Mouse (Mus musculus): ENCODE results near the gene Blvrb. TPM values are rescaled to one million over a fixed set of nuclear protein-coding genes. Genes with fewer than 3 reads are reported as not detected.

Blvrb gene
- polyA plus RNA-seq, 1 experiment from 2014 or later, result 23.7 TPM

Other genes with a start within 250 kb of the Blvrb start
- 5.7 and 5.9 TPM in 2 replicates for gene Itpkc, start 219.3 kb upstream of the Blvrb start, polyA plus RNA-seq (2015; fragmentation: Nextera tagmentation; extraction: Ambion mirVana)
- 21.8 and 23.9 TPM in 2 replicates for gene Coq8b, start 215.0 kb upstream of the Blvrb start, polyA plus RNA-seq (2015; fragmentation: Nextera tagmentation; extraction: Ambion mirVana)
- 54.4 and 59.5 TPM in 2 replicates for gene Numbl, start 189.5 kb upstream of the Blvrb start, polyA plus RNA-seq (2015; fragmentation: Nextera tagmentation; extraction: Ambion mirVana)
- gene Ltbp4, start 110.3 kb upstream of the Blvrb start, polyA plus RNA-seq (2015; fragmentation: Nextera tagmentation; extraction: Ambion mirVana), result 14.1 and 17.2 TPM in 2 replicates
- gene Shkbp1, start 92.0 kb upstream of the Blvrb start, polyA plus RNA-seq (2015; fragmentation: Nextera tagmentation; extraction: Ambion mirVana), result 31.6 and 38.0 TPM in 2 replicates
- not detected in 2 replicates for gene Gm20479, start 90.6 kb upstream of the Blvrb start, polyA plus RNA-seq (2015; fragmentation: Nextera tagmentation; extraction: Ambion mirVana)
- 3.1 and 3.7 TPM in 2 replicates for gene Sptbn4, start 292 bp upstream of the Blvrb start, polyA plus RNA-seq (2015; fragmentation: Nextera tagmentation; extraction: Ambion mirVana)
- 9.7 and 10.7 TPM in 2 replicates for gene Sertad3, start 25.8 kb downstream of the Blvrb start, polyA plus RNA-seq (2015; fragmentation: Nextera tagmentation; extraction: Ambion mirVana)
- 9.8 and 11.4 TPM in 2 replicates for gene Sertad1, start 38.9 kb downstream of the Blvrb start, polyA plus RNA-seq (2015; fragmentation: Nextera tagmentation; extraction: Ambion mirVana)
- gene Prx, start 51.3 kb downstream of the Blvrb start, polyA plus RNA-seq (2015; fragmentation: Nextera tagmentation; extraction: Ambion mirVana), result 1.8 and 1.9 TPM in 2 replicates
- 1.4 and 1.5 TPM in 2 replicates for gene Hipk4, start 75.3 kb downstream of the Blvrb start, polyA plus RNA-seq (2015; fragmentation: Nextera tagmentation; extraction: Ambion mirVana)
- gene Pld3, start 105.2 kb downstream of the Blvrb start, polyA plus RNA-seq (2015; fragmentation: Nextera tagmentation; extraction: Ambion mirVana), result 231 and 263 TPM in 2 replicates
- 33.7 and 35.7 TPM in 2 replicates for gene 2310022A10Rik, start 105.3 kb downstream of the Blvrb start, polyA plus RNA-seq (2015; fragmentation: Nextera tagmentation; extraction: Ambion mirVana)
- gene Akt2, start 143.6 kb downstream of the Blvrb start, polyA plus RNA-seq (2015; fragmentation: Nextera tagmentation; extraction: Ambion mirVana), result 63.0 and 72.9 TPM in 2 replicates
- gene Ttc9b, start 205.9 kb downstream of the Blvrb start, polyA plus RNA-seq (2015; fragmentation: Nextera tagmentation; extraction: Ambion mirVana), result 86.2 and 99.1 TPM in 2 replicates
- gene Map3k10, start 226.6 kb downstream of the Blvrb start, polyA plus RNA-seq (2015; fragmentation: Nextera tagmentation; extraction: Ambion mirVana), result 17.5 and 18.7 TPM in 2 replicates
- gene Zfp607b, start 241.4 kb downstream of the Blvrb start, polyA plus RNA-seq (2015; fragmentation: Nextera tagmentation; extraction: Ambion mirVana), result 12.0 and 13.6 TPM in 2 replicates

Data from hindbrain, embryonic 16.5 days (tissue).